Mouse (Mus musculus): ENCODE results near the gene Gm6526. TPM values are rescaled to one million over a fixed set of nuclear protein-coding genes. Genes with fewer than 3 reads are reported as not detected.
"Not testable (repeated sequence)": the region's sequence is repeated elsewhere in the genome, so short reads cannot be mapped to it uniquely, and the experiment has no call there.

The Gm6526 gene
- polyA plus RNA-seq (2015; fragmentation: Nextera tagmentation; extraction: Ambion mirVana), result not detected in 2 replicates

GRCm38 (mm10) chr14:43747566-43747965 lies at the start of gene Gm6526:
Gene Gm6526, plus strand, starts transcription at chr14:43747866.
- not testable (repeated sequence) for H3K36me3 ChIP-seq (ENCODE audit: insufficient read depth, low read length); ATAC-seq (replicated peaks; ENCODE audit: low FRiP score, low read depth); H3K27ac ChIP-seq; H3K4me1 ChIP-seq (replicated peaks; ENCODE audit: insufficient read depth, low read length); H3K9ac ChIP-seq (ENCODE audit: low read depth, low read length); H3K4me2 ChIP-seq (ENCODE audit: low read length); H3K9me3 ChIP-seq (replicated peaks; ENCODE audit: low read length); DNase-seq (ENCODE audit: low spot score); H3K4me3 ChIP-seq (replicated peaks; ENCODE audit: low read depth, low read length); H3K27me3 ChIP-seq (ENCODE audit: insufficient read depth, low read length)
- 82% methylated on average over 4 of the region's 4 CpGs for WGBS

GRCm38 (mm10) chr14:43727385-43727784 lies 20.3 kb upstream of the Gm6526 start, which contains the start of gene Gm16506:
Gene Gm16506, minus strand, starts transcription at chr14:43727485.
- WGBS, result 94% methylated on average over 1 of the region's 3 CpGs
- ATAC-seq (replicated peaks; ENCODE audit: low FRiP score, low read depth); H3K27ac ChIP-seq: not testable (repeated sequence)

DNA sequence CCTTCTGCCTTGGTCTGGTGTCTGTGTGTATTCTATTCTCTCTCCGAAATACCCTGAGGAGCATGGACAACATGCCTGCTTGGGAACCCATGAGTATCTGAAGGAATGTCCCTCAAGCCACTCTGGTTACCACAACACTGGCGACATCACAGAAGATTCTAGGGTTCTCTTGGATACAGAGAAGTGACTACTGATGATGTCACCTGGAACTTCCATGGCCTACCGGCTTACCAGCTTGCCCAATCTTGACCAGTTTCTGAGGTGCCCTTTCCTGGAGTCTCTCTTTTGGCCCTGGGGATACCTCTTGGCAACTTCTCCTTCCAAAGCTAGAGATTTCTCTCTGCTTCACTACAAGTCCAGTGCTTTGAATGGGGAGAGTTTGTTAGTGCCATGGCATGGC lies 37.0 kb downstream of the Gm6526 start, which contains the start of gene Gm8180:
Gene Gm8180 (minus strand): TSS at position 101 of the 400 bp plus-strand sequence.
- not testable (repeated sequence) for H3K4me1 ChIP-seq (replicated peaks; ENCODE audit: insufficient read depth, low read length); H3K9me3 ChIP-seq (replicated peaks; ENCODE audit: low read length); ATAC-seq (replicated peaks; ENCODE audit: low FRiP score, low read depth); H3K4me3 ChIP-seq (replicated peaks; ENCODE audit: low read depth, low read length); H3K27me3 ChIP-seq (ENCODE audit: insufficient read depth, low read length); DNase-seq (ENCODE audit: low spot score); H3K9ac ChIP-seq (ENCODE audit: low read depth, low read length); H3K27ac ChIP-seq; H3K36me3 ChIP-seq (ENCODE audit: insufficient read depth, low read length); H3K4me2 ChIP-seq (ENCODE audit: low read length)
- 87% methylated on average over 3 of the region's 3 CpGs for WGBS

More at GRCm38 (mm10) chr14:43727385-43727784, 20.3 kb upstream of the Gm6526 start, which contains the start of gene Gm16506:
- H3K9ac ChIP-seq (ENCODE audit: low read depth, low read length); H3K27me3 ChIP-seq (ENCODE audit: insufficient read depth, low read length); H3K36me3 ChIP-seq (ENCODE audit: insufficient read depth, low read length); H3K9me3 ChIP-seq (replicated peaks; ENCODE audit: low read length); H3K4me3 ChIP-seq (replicated peaks; ENCODE audit: low read depth, low read length); H3K4me1 ChIP-seq (replicated peaks; ENCODE audit: insufficient read depth, low read length); DNase-seq (ENCODE audit: low spot score); H3K4me2 ChIP-seq (ENCODE audit: low read length): not testable (repeated sequence)

GRCm38 (mm10) chr14:43793811-43794210 lies 46.1 kb downstream of the Gm6526 start:
- H3K9me3 ChIP-seq (replicated peaks; ENCODE audit: low read length); H3K27me3 ChIP-seq (ENCODE audit: insufficient read depth, low read length); H3K36me3 ChIP-seq (ENCODE audit: insufficient read depth, low read length); H3K4me2 ChIP-seq (ENCODE audit: low read length); H3K4me3 ChIP-seq (replicated peaks; ENCODE audit: low read depth, low read length); H3K9ac ChIP-seq (ENCODE audit: low read depth, low read length); H3K4me1 ChIP-seq (replicated peaks; ENCODE audit: insufficient read depth, low read length); ATAC-seq (replicated peaks; ENCODE audit: low FRiP score, low read depth); H3K27ac ChIP-seq; DNase-seq (ENCODE audit: low spot score): not testable (repeated sequence)
- 53% methylated on average over 5 of the region's 5 CpGs for WGBS

DNA sequence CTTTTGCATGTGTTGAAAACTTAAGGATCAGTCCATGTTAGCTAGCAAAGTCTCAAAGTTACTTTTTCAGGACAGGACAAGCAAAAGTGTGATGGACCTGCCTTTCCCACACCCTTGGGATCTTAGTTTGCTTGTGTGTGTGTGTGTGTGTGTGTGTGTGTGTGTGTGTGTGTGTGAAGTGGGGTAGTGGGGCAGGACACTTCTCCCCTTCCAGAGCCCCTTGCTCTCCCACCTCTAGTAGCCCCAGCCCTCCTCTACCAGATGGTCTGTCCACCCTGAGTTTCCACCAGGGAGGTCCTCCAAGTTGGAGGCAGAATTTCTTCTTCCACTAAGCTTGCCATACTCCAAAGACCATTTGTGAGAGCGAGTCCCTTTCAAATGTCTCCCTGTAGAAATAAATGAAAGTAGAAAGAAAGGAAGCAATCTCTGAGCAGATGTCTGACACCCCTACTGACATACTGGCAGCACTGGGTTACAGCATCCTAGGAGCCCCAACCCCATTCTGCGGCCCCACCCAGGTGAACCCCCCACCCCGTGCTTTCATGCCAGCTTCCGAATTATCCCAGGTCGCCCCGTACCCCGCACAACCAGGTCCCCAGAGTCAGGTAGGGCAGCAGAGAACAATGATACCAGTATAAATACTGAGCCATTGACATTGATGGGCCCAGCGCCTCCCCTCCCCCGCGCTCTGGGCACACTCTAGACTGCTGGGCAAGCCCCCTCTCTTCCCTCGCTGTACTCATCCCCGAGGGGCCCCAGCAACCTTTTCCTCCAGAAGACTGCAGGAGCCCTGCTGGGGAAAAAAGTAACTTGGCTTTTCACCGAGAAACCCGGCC lies 48.6 kb downstream of the Gm6526 start:
- H3K4me2 ChIP-seq (ENCODE audit: low read length), result peak overlapping the region; percentile 43
- DNase-seq (ENCODE audit: low spot score) (no peak), ATAC-seq (replicated peaks; ENCODE audit: low FRiP score, low read depth) (peak; percentile 76)
- no peaks in the 10 kb centered on the region for H3K4me1 ChIP-seq (replicated peaks; ENCODE audit: insufficient read depth, low read length)
- no peaks in the 10 kb centered on the region for H3K36me3 ChIP-seq (ENCODE audit: insufficient read depth, low read length)
- H3K27me3 ChIP-seq (ENCODE audit: insufficient read depth, low read length), result no peaks in the 10 kb centered on the region
- H3K9ac ChIP-seq (ENCODE audit: low read depth, low read length), result peak overlapping the region; percentile 4; the same call in 1 of the 2 replicates
- no peaks in the 10 kb centered on the region for H3K9me3 ChIP-seq (replicated peaks; ENCODE audit: low read length)
- no peak overlapping the region for H3K27ac ChIP-seq
- 10% methylated on average over 14 of the region's 14 CpGs for WGBS
- TF ChIP-seq CTCF (IDR thresholded peaks at IDR 0.05; ENCODE audit: low read depth), result no peak
- 0 out of 2 replicates have a peak overlapping the region, but pooled peaks have one; percentile 5 for H3K4me3 ChIP-seq (replicated peaks; ENCODE audit: low read depth, low read length)

DNA sequence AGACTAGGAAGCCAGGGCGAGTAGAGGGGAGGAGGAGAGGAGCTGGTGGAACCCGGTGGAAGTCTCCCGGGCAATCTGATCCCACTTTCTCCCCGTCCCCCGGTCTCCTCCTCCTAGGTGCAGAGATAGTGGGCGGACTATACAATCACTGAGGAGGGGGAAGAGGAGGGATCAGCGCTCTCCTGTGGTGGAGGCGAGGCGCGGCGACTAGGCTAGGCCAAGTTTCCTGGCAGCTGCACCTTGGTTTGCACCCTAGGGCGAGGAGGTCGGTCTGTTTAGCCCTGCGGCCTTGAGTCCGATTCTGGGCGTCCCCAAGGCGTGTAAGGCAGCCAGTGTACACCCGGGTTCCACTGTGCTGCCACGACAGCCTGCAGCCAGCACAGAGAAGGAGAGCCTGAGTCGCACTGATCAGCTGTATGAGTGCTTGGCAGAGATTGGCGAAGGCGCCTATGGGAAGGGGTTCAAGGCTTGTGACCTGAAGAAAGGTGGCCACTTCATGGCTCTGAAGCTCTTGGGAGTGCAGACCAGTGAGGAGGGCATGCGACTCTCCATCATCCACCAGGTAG lies 49.3 kb downstream of the Gm6526 start:
- not testable (repeated sequence) for H3K4me1 ChIP-seq (replicated peaks; ENCODE audit: insufficient read depth, low read length); H3K36me3 ChIP-seq (ENCODE audit: insufficient read depth, low read length); H3K27me3 ChIP-seq (ENCODE audit: insufficient read depth, low read length); H3K27ac ChIP-seq; H3K9me3 ChIP-seq (replicated peaks; ENCODE audit: low read length)
- DNase-seq (ENCODE audit: low spot score) (peak; percentile 48), ATAC-seq (replicated peaks; ENCODE audit: low FRiP score, low read depth) (peak; percentile 86)
- Histone ChIP-seq H3K4me2 (ENCODE audit: low read length) (peak overlapping the region; percentile 43), H3K9ac (ENCODE audit: low read depth, low read length) (peak overlapping the region; percentile 4; the same call in 1 of the 2 replicates), H3K4me3 (replicated peaks; ENCODE audit: low read depth, low read length) (0 out of 2 replicates have a peak overlapping the region, but pooled peaks have one; percentile 5)
- WGBS, result 10% methylated on average over 23 of the region's 23 CpGs
